Mouse (Mus musculus) hindbrain, embryonic 15.5 days (tissue): ENCODE data around the gene Ube2j1. TPM values are rescaled to one million over a fixed set of nuclear protein-coding genes. Genes with fewer than 3 reads are reported as not detected.

Experiments
- ATAC-seq: fragments of 200-750 bp; cut with Nextera tagmentation; 2 replicates; pipeline ENCODE4 v1.8.0; 2017; ENCODE audit warnings: low read depth, moderate number of reproducible peaks, moderate TSS enrichment; ENCODE audit not compliant: low FRiP score
- H3K27ac ChIP-seq: fragments of 300-500 bp; sonication (generic); replicated peaks from 2 replicates; pipeline ENCODE4 v1.5.1; 2015; ENCODE audit warnings: mild to moderate bottlenecking, inconsistent platforms
- H3K27me3 ChIP-seq: fragments of 300-500 bp; sonication (generic); 2 replicates; pipeline ENCODE4 v1.6.1; 2015; ENCODE audit warnings: control low read depth, inconsistent platforms
- H3K36me3 ChIP-seq: fragments of 300-500 bp; sonication (generic); 2 replicates; pipeline ENCODE4 v1.6.1; 2015; ENCODE audit warnings: control low read depth, inconsistent platforms
- H3K4me1 ChIP-seq: fragments of 300-500 bp; sonication (generic); replicated peaks from 2 replicates; pipeline ENCODE4 v1.6.1; 2015; ENCODE audit warnings: control low read depth, inconsistent platforms
- H3K4me2 ChIP-seq: fragments of 300-500 bp; sonication (generic); 2 replicates; pipeline ENCODE4 v1.6.1; 2015; ENCODE audit warnings: moderate library complexity, mild to moderate bottlenecking, inconsistent platforms
- H3K4me3 ChIP-seq: fragments of 300-500 bp; sonication (generic); 2 replicates; pipeline ENCODE4 v1.5.1; 2015; ENCODE audit warnings: mild to moderate bottlenecking, inconsistent platforms
- H3K9ac ChIP-seq: fragments of 300-500 bp; sonication (generic); 2 replicates; pipeline ENCODE4 v1.6.1; 2015; ENCODE audit warnings: inconsistent platforms
- H3K9me3 ChIP-seq: fragments of 300-500 bp; sonication (generic); 2 replicates; pipeline ENCODE4 v1.6.1; 2016; ENCODE audit warnings: control low read depth, inconsistent platforms
- WGBS: fragments of 180-500 bp; shearing (Covaris S2); methylation state at CpG from one replicate; pipeline ENCODE4 v1.1.7; 2015; 5-methylcytosine and 5-hydroxymethylcytosine counted together
- polyA plus RNA-seq: library from polyadenylated mRNA; unstranded; fragments of >200 nt; fragmentation: Nextera tagmentation; extraction: Ambion mirVana; gene quantifications from 2 replicates; pipeline ENCODE4 v1.2.1, GENCODE M21; 2015

Ube2j1 gene
- 67.8 and 71.3 TPM in 2 replicates for polyA plus RNA-seq

DNA sequence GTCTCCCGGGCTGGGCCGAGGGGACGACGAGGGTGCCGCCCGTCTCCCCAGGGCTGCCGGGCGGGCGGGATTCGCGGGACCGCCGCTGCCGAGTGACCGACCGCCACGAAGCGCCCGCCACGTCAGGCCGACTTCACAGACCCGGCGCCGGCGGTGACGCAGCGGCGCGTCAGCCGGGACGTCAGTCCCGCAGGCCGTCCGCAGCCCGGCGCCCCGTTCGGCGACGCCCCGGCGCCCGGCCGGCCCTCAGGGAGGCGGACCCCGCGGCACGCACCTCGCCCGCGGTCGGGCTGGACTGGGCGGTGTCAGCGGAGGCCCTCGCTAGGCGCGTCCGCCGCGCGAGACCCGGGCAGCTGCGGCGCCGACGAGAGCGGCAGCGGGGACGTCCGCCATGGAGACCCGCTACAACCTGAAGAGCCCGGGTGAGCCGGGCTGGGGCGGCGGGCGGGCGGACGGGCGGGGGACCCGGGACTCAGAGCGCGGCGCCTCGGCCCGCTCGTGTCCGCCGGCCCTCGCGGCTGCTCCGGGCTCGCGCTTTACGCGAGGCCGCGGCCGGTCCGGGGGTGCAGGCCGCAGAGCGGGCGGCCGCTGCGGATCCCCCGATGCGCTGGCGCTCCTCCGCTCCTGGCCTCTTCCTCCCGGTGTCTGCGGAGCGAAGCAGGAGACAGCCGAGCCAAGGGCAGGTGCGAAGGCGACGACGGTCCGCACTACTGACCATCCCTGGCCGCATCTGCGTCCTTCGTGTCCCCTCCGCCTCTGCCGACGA lies at the start of gene Ube2j1:
TSS of gene Ube2j1 (plus strand) at position 222 of the 766 bp plus-strand sequence.
- H3K4me1 ChIP-seq = peaks cover 37% of the 10 kb centered on the region
- peak; percentile 97 for ATAC-seq
- WGBS = under 1% methylated on average over 94 of the region's 123 CpGs

GRCm38 (mm10) chr4:32981617-32982016 lies 49.6 kb upstream of the Ube2j1 start:
- WGBS = 30% methylated on average over 5 of the region's 5 CpGs

More for the DNA sequence above, at the start of gene Ube2j1:
- Histone ChIP-seq H3K4me3 (peak within 1 kb of the TSS; percentile 66), H3K36me3 (peaks cover 6% of the 10 kb centered on the region; the same call in 1 of the 2 replicates), H3K27me3 (no peaks in the 10 kb centered on the region), H3K9ac (peak within 1 kb of the TSS; percentile 84), H3K9me3 (no peaks in the 10 kb centered on the region), H3K27ac (peak within 1 kb of the TSS; percentile 96), H3K4me2 (peak within 1 kb of the TSS; percentile 58)

DNA sequence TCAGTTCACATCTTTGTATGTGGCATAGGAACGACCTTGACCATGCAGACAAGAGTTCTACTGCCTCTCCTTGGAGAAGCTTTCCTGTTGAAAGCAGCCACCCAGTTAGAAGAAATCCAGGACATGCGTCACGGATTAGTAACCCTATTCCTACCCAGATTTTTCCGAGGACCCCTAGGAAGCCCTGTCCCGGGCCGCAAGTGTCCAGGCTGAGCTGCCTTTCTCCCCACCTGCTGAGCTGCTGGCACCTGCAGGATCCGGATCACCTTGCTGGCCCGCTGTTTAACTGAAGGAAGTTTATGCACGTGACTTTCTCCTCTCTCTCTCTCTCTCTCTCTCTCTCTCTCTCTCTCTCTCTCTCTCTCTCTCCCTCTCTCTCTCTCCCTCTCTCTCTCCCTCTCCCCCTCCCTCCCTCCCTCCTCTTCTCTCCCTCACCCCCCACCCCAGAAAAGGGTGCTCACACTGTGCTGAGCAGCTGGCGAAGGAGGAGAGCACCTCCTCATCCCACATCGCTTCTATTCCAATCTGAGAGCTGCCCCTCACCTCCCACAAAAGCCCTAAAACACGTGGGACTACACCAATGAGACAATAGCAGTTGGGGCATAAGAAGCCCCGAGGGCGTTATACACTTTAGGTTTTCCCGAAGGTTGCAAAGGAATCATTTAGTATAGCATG lies 49.0 kb upstream of the Ube2j1 start:
- Histone ChIP-seq H3K4me1 (peaks cover 34% of the 10 kb centered on the region), H3K36me3 (no peaks in the 10 kb centered on the region), H3K4me3 (peak overlapping the region; percentile 88), H3K9me3 (no peaks in the 10 kb centered on the region), H3K27ac (peak overlapping the region; percentile 89; the same call in 1 of the 2 replicates), H3K27me3 (no peaks in the 10 kb centered on the region), H3K4me2 (peak overlapping the region; percentile 82), H3K9ac (peak overlapping the region; percentile 92)
- ATAC-seq = peak; percentile 65
- under 1% methylated on average over 15 of the region's 15 CpGs for WGBS

More at GRCm38 (mm10) chr4:32981617-32982016, 49.6 kb upstream of the Ube2j1 start:
- Histone ChIP-seq H3K4me1 (peaks cover 34% of the 10 kb centered on the region), H3K36me3 (no peaks in the 10 kb centered on the region), H3K27me3 (no peaks in the 10 kb centered on the region), H3K9me3 (no peaks in the 10 kb centered on the region), H3K9ac (no peak overlapping the region), H3K27ac (no peak overlapping the region), H3K4me3 (no peak overlapping the region), H3K4me2 (peak overlapping the region; percentile 82)
- no peak for ATAC-seq

DNA sequence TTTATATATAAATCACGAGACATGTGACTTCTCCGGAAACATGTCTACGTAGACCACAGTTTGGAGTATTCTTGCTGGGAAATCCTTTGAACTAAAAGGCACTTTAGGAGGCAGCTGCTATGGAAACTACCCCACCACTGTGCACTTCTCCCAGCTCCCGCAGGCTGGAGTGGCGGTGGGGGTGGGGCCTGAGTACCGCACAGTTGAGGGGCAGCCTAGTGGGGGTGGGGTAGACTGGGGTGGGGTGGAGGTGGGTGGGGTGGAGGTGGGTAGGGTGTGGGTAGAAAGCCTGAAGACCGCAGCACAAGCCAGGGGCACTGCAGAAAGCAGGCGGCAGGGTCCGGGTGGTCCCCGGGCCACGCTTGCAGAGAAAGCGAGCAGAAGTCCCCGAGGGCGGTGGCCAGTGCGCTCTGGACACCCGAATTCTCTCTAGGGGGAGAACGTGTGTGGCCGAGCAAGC lies 48.5 kb upstream of the Ube2j1 start, which contains the start of gene Rragd:
TSS of gene Rragd (plus strand) at position 322 of the 460 bp plus-strand sequence.
- no peaks in the 10 kb centered on the region for H3K36me3 ChIP-seq
- ATAC-seq = peak; percentile 81
- peak within 1 kb of the TSS; percentile 88 for H3K4me3 ChIP-seq
- H3K4me2 ChIP-seq = peak within 1 kb of the TSS; percentile 82
- H3K4me1 ChIP-seq = peaks cover 34% of the 10 kb centered on the region
- peak within 1 kb of the TSS; percentile 92 for H3K9ac ChIP-seq
- WGBS = 0% methylated on average over 18 of the region's 18 CpGs
- H3K27me3 ChIP-seq = no peaks in the 10 kb centered on the region
- H3K9me3 ChIP-seq = no peaks in the 10 kb centered on the region
- peak within 1 kb of the TSS; percentile 89 for H3K27ac ChIP-seq

GRCm38 (mm10) chr4:32983176-32984155 lies 47.8 kb upstream of the Ube2j1 start:
- Histone ChIP-seq H3K9ac (peak overlapping the region; percentile 92), H3K4me3 (peak overlapping the region; percentile 88), H3K4me2 (peak overlapping the region; percentile 82), H3K27ac (peak overlapping the region; percentile 89), H3K4me1 (peaks cover 34% of the 10 kb centered on the region), H3K36me3 (no peaks in the 10 kb centered on the region), H3K27me3 (no peaks in the 10 kb centered on the region), H3K9me3 (no peaks in the 10 kb centered on the region)
- WGBS = under 1% methylated on average over 64 of the region's 94 CpGs
- ATAC-seq = peak; percentile 79

DNA sequence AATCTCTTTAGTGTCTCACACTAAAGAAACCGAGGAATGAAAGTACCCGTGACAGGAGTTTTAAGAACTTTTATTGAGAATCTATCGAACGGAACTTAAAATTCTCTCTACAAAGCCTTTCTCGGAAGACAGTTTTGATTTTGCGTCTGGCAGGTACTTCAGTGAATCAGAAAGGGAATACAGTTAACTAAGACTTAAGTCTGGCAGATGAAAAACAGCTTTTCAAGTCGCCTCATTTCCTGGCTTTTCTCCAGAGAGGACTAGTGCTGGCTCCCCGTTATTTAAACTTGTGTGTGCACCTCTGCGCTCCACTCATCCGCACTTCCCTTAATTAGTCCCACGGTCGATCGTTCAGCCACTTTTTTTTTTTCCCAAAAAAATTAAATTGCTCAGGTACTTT lies 47.0 kb upstream of the Ube2j1 start:
- Histone ChIP-seq H3K27ac (peak overlapping the region; percentile 89; the same call in 1 of the 2 replicates), H3K4me1 (peaks cover 34% of the 10 kb centered on the region), H3K9me3 (no peaks in the 10 kb centered on the region), H3K27me3 (no peaks in the 10 kb centered on the region), H3K36me3 (no peaks in the 10 kb centered on the region), H3K4me2 (peak overlapping the region; percentile 82), H3K4me3 (peak overlapping the region; percentile 88), H3K9ac (peak overlapping the region; percentile 92)
- ATAC-seq = no peak
- WGBS = under 1% methylated on average over 13 of the region's 13 CpGs

DNA sequence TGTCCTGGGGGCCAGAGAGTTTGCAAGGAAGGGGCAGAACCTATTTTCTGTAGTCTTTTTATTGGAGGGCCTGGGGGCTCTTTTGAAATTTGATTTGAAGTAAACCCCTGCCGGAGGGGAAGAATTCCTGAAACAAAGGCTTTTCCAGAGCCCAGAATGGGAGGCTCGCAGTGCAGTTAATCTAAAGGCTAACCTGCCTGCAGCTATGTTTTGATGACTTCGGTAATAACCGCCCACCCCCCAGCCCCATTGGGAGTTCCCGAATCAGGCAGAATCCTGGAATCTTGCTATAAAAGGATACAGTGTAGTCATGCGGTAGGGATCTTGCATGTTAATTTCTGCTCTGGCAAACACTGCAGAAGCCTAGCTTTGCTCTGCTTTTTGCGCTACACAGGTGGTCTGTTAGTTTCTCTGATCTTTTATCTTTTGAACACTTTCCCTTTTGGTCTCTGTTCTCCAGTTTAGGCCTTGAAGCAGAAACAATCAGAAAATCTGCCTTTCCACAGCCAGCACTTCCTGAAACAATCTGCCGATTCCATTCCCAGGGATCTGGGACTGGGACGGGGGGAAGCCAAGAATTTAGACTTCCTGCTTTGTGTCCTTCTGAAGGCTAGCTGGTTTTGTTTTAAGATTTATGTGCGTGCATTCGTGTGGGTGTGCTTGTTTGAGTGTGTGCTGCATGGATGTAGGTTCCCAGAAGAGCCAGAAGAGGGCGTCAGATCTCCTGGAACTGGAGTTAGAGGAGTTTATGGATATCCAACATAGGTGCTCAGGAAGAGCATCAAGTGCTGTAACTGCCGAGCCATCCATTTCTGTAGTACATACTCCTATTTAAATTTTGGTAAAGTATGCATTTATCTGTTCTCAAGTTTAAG lies 46.2 kb upstream of the Ube2j1 start:
- Histone ChIP-seq H3K9ac (peak overlapping the region; percentile 92), H3K27me3 (no peaks in the 10 kb centered on the region), H3K4me3 (peak overlapping the region; percentile 88), H3K36me3 (no peaks in the 10 kb centered on the region), H3K9me3 (no peaks in the 10 kb centered on the region), H3K27ac (peak overlapping the region; percentile 54; the same call in 1 of the 2 replicates), H3K4me1 (peaks cover 34% of the 10 kb centered on the region), H3K4me2 (peak overlapping the region; percentile 82)
- no peak for ATAC-seq
- 9% methylated on average over 13 of the region's 13 CpGs for WGBS

GRCm38 (mm10) chr4:32985684-32986083 lies 45.5 kb upstream of the Ube2j1 start:
- WGBS = 4% methylated on average over 3 of the region's 3 CpGs

DNA sequence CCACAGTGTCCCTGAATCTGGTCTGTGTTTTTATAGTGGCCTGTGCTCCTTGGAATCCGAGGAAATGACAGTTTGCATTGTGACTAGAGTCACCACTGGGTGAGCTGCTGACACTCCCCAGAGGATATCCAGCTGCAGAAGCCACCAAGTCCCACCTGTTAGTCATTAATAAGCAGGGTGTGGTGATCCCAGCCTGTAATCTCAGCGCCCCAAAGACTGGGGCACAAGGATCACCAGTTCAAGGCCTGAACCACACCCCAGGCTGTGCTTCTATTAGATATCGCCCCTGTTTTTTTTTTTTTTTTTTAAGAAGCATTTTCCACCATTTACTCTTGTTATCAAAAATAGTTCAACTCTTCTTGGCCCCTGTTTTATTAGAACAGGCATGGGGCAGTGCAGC lies 44.2 kb upstream of the Ube2j1 start:
- peaks cover 29% of the 10 kb centered on the region for H3K4me1 ChIP-seq
- no peaks in the 10 kb centered on the region for H3K9me3 ChIP-seq
- no peak overlapping the region for H3K27ac ChIP-seq
- WGBS = 77% methylated on average over 3 of the region's 3 CpGs
- no peaks in the 10 kb centered on the region for H3K36me3 ChIP-seq
- no peak overlapping the region for H3K4me3 ChIP-seq
- H3K9ac ChIP-seq = no peak overlapping the region
- H3K4me2 ChIP-seq = no peak overlapping the region
- no peaks in the 10 kb centered on the region for H3K27me3 ChIP-seq
- no peak for ATAC-seq

More at GRCm38 (mm10) chr4:32985684-32986083, 45.5 kb upstream of the Ube2j1 start:
- Histone ChIP-seq H3K27ac (no peak overlapping the region), H3K9ac (no peak overlapping the region), H3K4me1 (peaks cover 34% of the 10 kb centered on the region), H3K27me3 (no peaks in the 10 kb centered on the region), H3K4me3 (peak overlapping the region; percentile 88; the same call in 1 of the 2 replicates), H3K9me3 (no peaks in the 10 kb centered on the region), H3K4me2 (peak overlapping the region; percentile 82), H3K36me3 (no peaks in the 10 kb centered on the region)
- ATAC-seq = no peak

DNA sequence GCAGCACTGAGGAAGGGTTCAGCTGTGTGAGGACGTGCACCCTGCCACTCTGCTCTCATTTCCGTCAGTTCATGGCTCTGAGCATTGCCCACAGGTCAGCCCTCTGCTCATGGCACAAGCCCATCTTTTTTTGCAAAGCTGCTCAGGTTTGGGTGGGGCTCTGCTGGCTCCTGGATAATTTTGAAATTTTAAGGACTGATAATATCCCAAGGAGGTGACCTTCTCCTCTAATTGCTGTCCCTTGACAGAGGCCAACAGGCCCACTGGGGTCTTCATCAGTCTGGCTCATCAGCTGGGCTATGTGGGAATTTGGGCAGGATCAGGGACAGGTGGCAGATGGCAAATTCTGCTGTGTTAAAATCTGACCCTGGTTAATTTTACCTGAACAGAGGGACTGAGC lies 41.9 kb upstream of the Ube2j1 start:
- Histone ChIP-seq H3K27me3 (no peaks in the 10 kb centered on the region), H3K36me3 (no peaks in the 10 kb centered on the region), H3K4me2 (no peak overlapping the region), H3K9me3 (no peaks in the 10 kb centered on the region), H3K27ac (no peak overlapping the region), H3K9ac (no peak overlapping the region), H3K4me3 (no peak overlapping the region), H3K4me1 (peaks cover 20% of the 10 kb centered on the region)
- WGBS = 76% methylated on average over 2 of the region's 2 CpGs
- no peak for ATAC-seq
